In the genomic region with DNA sequence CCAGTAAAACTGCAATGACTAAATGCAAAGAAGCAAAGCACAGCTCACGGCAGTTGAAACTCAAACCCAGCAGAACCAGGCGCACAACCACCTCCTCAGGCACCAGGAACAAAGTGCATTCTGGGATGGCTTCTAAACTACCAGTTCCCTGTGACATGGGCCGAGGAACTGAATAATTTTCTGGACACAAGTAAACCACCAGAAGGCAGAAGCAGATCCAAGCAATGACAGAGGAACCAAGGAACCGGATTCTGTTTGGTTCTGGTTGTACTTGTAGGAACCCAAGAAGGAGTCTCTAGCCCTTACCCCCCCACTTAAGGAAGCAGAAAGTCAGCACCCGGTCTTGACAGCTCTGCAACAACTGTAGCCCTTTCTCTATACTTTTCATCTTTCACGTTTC, we compare ENCODE assay signal across 18 mouse cellular contexts. TPM values are rescaled to one million over a fixed set of nuclear protein-coding genes. Genes with fewer than 3 reads are reported as not detected.
DNase-seq lines count a peak whose midpoint lies in the region; ATAC-seq and TF ChIP-seq lines count a peak whose summit lies in the region.
"Had no signal": no experiment of that assay in that cellular context is flagged by ENCODE, and none has a peak within 500 bp of the region (broad histone marks: within the 10 kb centered on the region; RNA-seq: fewer than 3 reads in every experiment).

No protein-coding gene starts in this region.

- no peak for ATAC-seq in granulocyte monocyte progenitor cell, adult 5-6 weeks (replicated peaks; ENCODE audit: poor library complexity, severe bottlenecking)
- ATAC-seq: forebrain, embryonic 15.5 days had no signal

- 0 out of 2 replicates have a peak, but pooled peaks have one; percentile 1 for TF ChIP-seq CTCF in gastrocnemius, adult 2 months (IDR thresholded peaks at IDR 0.05)

- intact Hi-C loops in gastrocnemius, adult 2 months (cut with DNase I) = loop anchor here (10.0 kb wide), 1 partner anchor 912 kb away; a partner anchor contains a TSS
- intact Hi-C loops in gastrocnemius, postnatal 36 days (cut with DNase I) = no loop called here

- no peak for DNase-seq in gastrocnemius, adult 2 months
- DNase-seq in gastrocnemius, postnatal 36 days = no peak
- peak; percentile 12 for DNase-seq in kidney, adult 9 months
- no peak for DNase-seq in kidney, postnatal 4 days
- peak; percentile 78 for DNase-seq in 3T3-L1 (ENCODE audit: low read depth, low spot score)
- DNase-seq in brain, adult 2 months (ENCODE audit: low read depth, low spot score) = peak; percentile 34
- DNase-seq: adrenal gland, adult 8-10 months; adrenal gland, postnatal 36 days; cerebellum, adult 11-12 months; cerebellum, adult 9-10 months; cerebellum, postnatal 25 days; gastrocnemius, postnatal 10 days had no signal

- H3K27ac ChIP-seq in gastrocnemius, adult 2 months = no peak overlapping the region
- H3K27ac ChIP-seq: embryonic facial prominence, embryonic 12.5 days; forebrain, embryonic 15.5 days; hindbrain, embryonic 10.5 days; hindbrain, embryonic 14.5 days had no signal

- H3K4me3 ChIP-seq in gastrocnemius, adult 2 months = no peak overlapping the region
- H3K4me3 ChIP-seq: embryonic facial prominence, embryonic 12.5 days; forebrain, embryonic 15.5 days; heart, embryonic 12.5 days; hindbrain, embryonic 10.5 days had no signal

RNA-seq across cellular contexts. Expression of a gene that starts 3.0 kb away (rescaled TPM):
- total RNA-seq in gastrocnemius, adult 2 months (2021) = 10 to 100 TPM; 29.2 to 36.3 TPM
- total RNA-seq in gastrocnemius, postnatal 36 days (2021) = 10 to 100 TPM; 24.5 to 27.3 TPM
- 33.8 and 44.6 TPM in 2 replicates for total RNA-seq in granulocyte monocyte progenitor cell, adult 5-6 weeks (2014; fragmentation: Nextera tagmentation)
- 89.7 and 116 TPM in 2 replicates for total RNA-seq in granulocyte monocyte progenitor cell, adult 5-6 weeks (2017)

Comparison
In these comparisons a context has a peak if more than half of its experiments do, and no peak if none do; other contexts are left out.
1. DNase-seq: peak in kidney, adult 9 months (single experiment), 3T3-L1 (single experiment) and brain, adult 2 months (single experiment); none in gastrocnemius, adult 2 months (single experiment), gastrocnemius, postnatal 36 days (0 of 2) and kidney, postnatal 4 days (0 of 2).